Mouse (Mus musculus): Measurements from ENCODE around the gene Nup210l.

GRCm38 (mm10) chr3:90195644-90196043 lies 91.7 kb downstream of the Nup210l start:
- no peak for TF ChIP-seq POLR2A (IDR thresholded peaks at IDR 0.05; ENCODE audit: extremely low read depth, insufficient read depth, low read length)
- TF ChIP-seq CTCF (IDR thresholded peaks at IDR 0.05; ENCODE audit: low read depth, low read length) = no peak

Data from liver, adult 2 months (tissue).